Mouse (Mus musculus): ENCODE measurements around the gene Sema4b. TPM values are rescaled to one million over a fixed set of nuclear protein-coding genes. Genes with fewer than 3 reads are reported as not detected.

The Sema4b gene
- polyA plus RNA-seq, 1 experiment from 2014 or later: 21.1 TPM

- no peak overlapping the region for H3K4me2 ChIP-seq (ENCODE audit: low read length)
- 82% methylated on average over 1 of the region's 1 CpGs for WGBS
- ATAC-seq: no peak
- H3K9ac ChIP-seq (ENCODE audit: low read depth, low read length): no peak overlapping the region
- H3K27ac ChIP-seq (ENCODE audit: low read depth, low read length): no peak overlapping the region
- peaks cover 14% of the 10 kb centered on the region for H3K4me1 ChIP-seq (ENCODE audit: control insufficient read depth, insufficient read depth, low read depth, low read length)
- H3K4me3 ChIP-seq (ENCODE audit: low read length): no peak overlapping the region
- no peaks in the 10 kb centered on the region for H3K9me3 ChIP-seq (ENCODE audit: control insufficient read depth, low read length)
- no peaks in the 10 kb centered on the region for H3K36me3 ChIP-seq (ENCODE audit: control insufficient read depth, insufficient read depth, low read length)
- no peaks in the 10 kb centered on the region for H3K27me3 ChIP-seq (replicated peaks; ENCODE audit: control insufficient read depth, insufficient read depth, low read length)
Measured at GRCm38 (mm10) chr7:80183466-80183865, 3.2 kb upstream of the Sema4b start.

- H3K9me3 ChIP-seq (ENCODE audit: control insufficient read depth, low read length): no peaks in the 10 kb centered on the region
- H3K4me3 ChIP-seq (ENCODE audit: low read length): no peak overlapping the region
- ATAC-seq: no peak
- H3K27ac ChIP-seq (ENCODE audit: low read depth, low read length): no peak overlapping the region
- WGBS: 55% methylated on average over 5 of the region's 5 CpGs
- peaks cover 19% of the 10 kb centered on the region for H3K4me1 ChIP-seq (ENCODE audit: control insufficient read depth, insufficient read depth, low read depth, low read length)
- no peaks in the 10 kb centered on the region for H3K27me3 ChIP-seq (replicated peaks; ENCODE audit: control insufficient read depth, insufficient read depth, low read length)
- no peak overlapping the region for H3K4me2 ChIP-seq (ENCODE audit: low read length)
- H3K36me3 ChIP-seq (ENCODE audit: control insufficient read depth, insufficient read depth, low read length): no peaks in the 10 kb centered on the region
- no peak overlapping the region for H3K9ac ChIP-seq (ENCODE audit: low read depth, low read length)
Measured at GRCm38 (mm10) chr7:80183969-80184368, 2.7 kb upstream of the Sema4b start.

GRCm38 (mm10) chr7:80184551-80184950 is 2.1 kb upstream of the Sema4b start:
- no peak overlapping the region for H3K4me3 ChIP-seq (ENCODE audit: low read length)
- no peak overlapping the region for H3K27ac ChIP-seq (ENCODE audit: low read depth, low read length)
- H3K27me3 ChIP-seq (replicated peaks; ENCODE audit: control insufficient read depth, insufficient read depth, low read length): no peaks in the 10 kb centered on the region
- no peaks in the 10 kb centered on the region for H3K9me3 ChIP-seq (ENCODE audit: control insufficient read depth, low read length)
- ATAC-seq: no peak
- H3K36me3 ChIP-seq (ENCODE audit: control insufficient read depth, insufficient read depth, low read length): no peaks in the 10 kb centered on the region
- no peak overlapping the region for H3K9ac ChIP-seq (ENCODE audit: low read depth, low read length)
- H3K4me2 ChIP-seq (ENCODE audit: low read length): no peak overlapping the region
- 52% methylated on average over 4 of the region's 4 CpGs for WGBS
- H3K4me1 ChIP-seq (ENCODE audit: control insufficient read depth, insufficient read depth, low read depth, low read length): peaks cover 22% of the 10 kb centered on the region

- Histone ChIP-seq H3K4me2 (ENCODE audit: low read length) (no peak overlapping the region), H3K36me3 (ENCODE audit: control insufficient read depth, insufficient read depth, low read length) (no peaks in the 10 kb centered on the region), H3K9ac (ENCODE audit: low read depth, low read length) (no peak overlapping the region), H3K4me1 (ENCODE audit: control insufficient read depth, insufficient read depth, low read depth, low read length) (peaks cover 22% of the 10 kb centered on the region), H3K4me3 (ENCODE audit: low read length) (no peak overlapping the region), H3K27me3 (replicated peaks; ENCODE audit: control insufficient read depth, insufficient read depth, low read length) (no peaks in the 10 kb centered on the region), H3K9me3 (ENCODE audit: control insufficient read depth, low read length) (no peaks in the 10 kb centered on the region), H3K27ac (ENCODE audit: low read depth, low read length) (no peak overlapping the region)
- ATAC-seq: no peak
- WGBS: 56% methylated on average over 6 of the region's 6 CpGs
Measured at GRCm38 (mm10) chr7:80184968-80185367, 1.7 kb upstream of the Sema4b start.

- H3K27me3 ChIP-seq (replicated peaks; ENCODE audit: control insufficient read depth, insufficient read depth, low read length): no peaks in the 10 kb centered on the region
- H3K9me3 ChIP-seq (ENCODE audit: control insufficient read depth, low read length): no peaks in the 10 kb centered on the region
- ATAC-seq: no peak
- H3K4me2 ChIP-seq (ENCODE audit: low read length): peak overlapping the region; percentile 77
- no peaks in the 10 kb centered on the region for H3K36me3 ChIP-seq (ENCODE audit: control insufficient read depth, insufficient read depth, low read length)
- H3K27ac ChIP-seq (ENCODE audit: low read depth, low read length): no peak overlapping the region
- WGBS: 22% methylated on average over 8 of the region's 8 CpGs
- H3K4me3 ChIP-seq (ENCODE audit: low read length): peak overlapping the region; percentile 57
- no peak overlapping the region; the same call in 1 of the 2 replicates for H3K9ac ChIP-seq (ENCODE audit: low read depth, low read length)
- peaks cover 22% of the 10 kb centered on the region for H3K4me1 ChIP-seq (ENCODE audit: control insufficient read depth, insufficient read depth, low read depth, low read length)
Measured at GRCm38 (mm10) chr7:80186021-80186420, 620 bp upstream of the Sema4b start.

- ATAC-seq: no peak
- WGBS: 42% methylated on average over 12 of the region's 12 CpGs
Measured at GRCm38 (mm10) chr7:80187501-80187900, 860 bp downstream of the Sema4b start.

GRCm38 (mm10) chr7:80188579-80189125 is 2.0 kb downstream of the Sema4b start:
- Histone ChIP-seq H3K4me2 (ENCODE audit: low read length) (peak overlapping the region; percentile 11), H3K9ac (ENCODE audit: low read depth, low read length) (no peak overlapping the region), H3K4me1 (ENCODE audit: control insufficient read depth, insufficient read depth, low read depth, low read length) (peaks cover 38% of the 10 kb centered on the region), H3K4me3 (ENCODE audit: low read length) (no peak overlapping the region), H3K36me3 (ENCODE audit: control insufficient read depth, insufficient read depth, low read length) (no peaks in the 10 kb centered on the region), H3K27ac (ENCODE audit: low read depth, low read length) (peak overlapping the region; percentile 39; the same call in 1 of the 2 replicates), H3K9me3 (ENCODE audit: control insufficient read depth, low read length) (no peaks in the 10 kb centered on the region), H3K27me3 (replicated peaks; ENCODE audit: control insufficient read depth, insufficient read depth, low read length) (no peaks in the 10 kb centered on the region)
- WGBS: 59% methylated on average over 2 of the region's 2 CpGs
- ATAC-seq: no peak

More at GRCm38 (mm10) chr7:80187501-80187900, 860 bp downstream of the Sema4b start:
- Histone ChIP-seq H3K36me3 (ENCODE audit: control insufficient read depth, insufficient read depth, low read length) (no peaks in the 10 kb centered on the region), H3K27me3 (replicated peaks; ENCODE audit: control insufficient read depth, insufficient read depth, low read length) (no peaks in the 10 kb centered on the region), H3K9ac (ENCODE audit: low read depth, low read length) (peak overlapping the region; percentile 73), H3K4me1 (ENCODE audit: control insufficient read depth, insufficient read depth, low read depth, low read length) (peaks cover 35% of the 10 kb centered on the region), H3K27ac (ENCODE audit: low read depth, low read length) (peak overlapping the region; percentile 80), H3K4me2 (ENCODE audit: low read length) (peak overlapping the region; percentile 77), H3K9me3 (ENCODE audit: control insufficient read depth, low read length) (no peaks in the 10 kb centered on the region), H3K4me3 (ENCODE audit: low read length) (peak overlapping the region; percentile 57)

GRCm38 (mm10) chr7:80189147-80189933 is 2.7 kb downstream of the Sema4b start:
- Histone ChIP-seq H3K9me3 (ENCODE audit: control insufficient read depth, low read length) (no peaks in the 10 kb centered on the region), H3K4me2 (ENCODE audit: low read length) (peak overlapping the region; percentile 11), H3K4me3 (ENCODE audit: low read length) (no peak overlapping the region), H3K36me3 (ENCODE audit: control insufficient read depth, insufficient read depth, low read length) (no peaks in the 10 kb centered on the region), H3K27ac (ENCODE audit: low read depth, low read length) (peak overlapping the region; percentile 39; the same call in 1 of the 2 replicates), H3K4me1 (ENCODE audit: control insufficient read depth, insufficient read depth, low read depth, low read length) (peaks cover 41% of the 10 kb centered on the region), H3K27me3 (replicated peaks; ENCODE audit: control insufficient read depth, insufficient read depth, low read length) (no peaks in the 10 kb centered on the region), H3K9ac (ENCODE audit: low read depth, low read length) (no peak overlapping the region)
- no peak for ATAC-seq
- 36% methylated on average over 11 of the region's 11 CpGs for WGBS

GRCm38 (mm10) chr7:80191455-80191854 is 4.8 kb downstream of the Sema4b start:
- Histone ChIP-seq H3K4me1 (ENCODE audit: control insufficient read depth, insufficient read depth, low read depth, low read length) (peaks cover 38% of the 10 kb centered on the region), H3K4me2 (ENCODE audit: low read length) (no peak overlapping the region), H3K27ac (ENCODE audit: low read depth, low read length) (peak overlapping the region; percentile 74), H3K4me3 (ENCODE audit: low read length) (no peak overlapping the region), H3K27me3 (replicated peaks; ENCODE audit: control insufficient read depth, insufficient read depth, low read length) (no peaks in the 10 kb centered on the region), H3K9me3 (ENCODE audit: control insufficient read depth, low read length) (no peaks in the 10 kb centered on the region), H3K36me3 (ENCODE audit: control insufficient read depth, insufficient read depth, low read length) (no peaks in the 10 kb centered on the region), H3K9ac (ENCODE audit: low read depth, low read length) (no peak overlapping the region)
- ATAC-seq: no peak
- WGBS: 43% methylated on average over 5 of the region's 5 CpGs

Data from hindbrain, embryonic 16.5 days (tissue).